Mouse (Mus musculus) heart, postnatal 0 days (tissue): ENCODE measurements around the gene Rnf43.

Experiments
- CTCF ChIP-seq: IDR thresholded peaks from 2 replicates; pipeline ENCODE4 v1.5.1; 2016; ENCODE audit warnings: antibody characterized with exemption, control low read depth, low read depth
- EP300 ChIP-seq: IDR thresholded peaks from 2 replicates; pipeline ENCODE4 v1.6.1; 2016; ENCODE audit warnings: antibody characterized with exemption, low read depth

GRCm38 (mm10) chr11:87744964-87745363 is 82.4 kb downstream of the Rnf43 start:
- TF ChIP-seq CTCF = no peak
- no peak for TF ChIP-seq EP300
